In the genomic region with DNA sequence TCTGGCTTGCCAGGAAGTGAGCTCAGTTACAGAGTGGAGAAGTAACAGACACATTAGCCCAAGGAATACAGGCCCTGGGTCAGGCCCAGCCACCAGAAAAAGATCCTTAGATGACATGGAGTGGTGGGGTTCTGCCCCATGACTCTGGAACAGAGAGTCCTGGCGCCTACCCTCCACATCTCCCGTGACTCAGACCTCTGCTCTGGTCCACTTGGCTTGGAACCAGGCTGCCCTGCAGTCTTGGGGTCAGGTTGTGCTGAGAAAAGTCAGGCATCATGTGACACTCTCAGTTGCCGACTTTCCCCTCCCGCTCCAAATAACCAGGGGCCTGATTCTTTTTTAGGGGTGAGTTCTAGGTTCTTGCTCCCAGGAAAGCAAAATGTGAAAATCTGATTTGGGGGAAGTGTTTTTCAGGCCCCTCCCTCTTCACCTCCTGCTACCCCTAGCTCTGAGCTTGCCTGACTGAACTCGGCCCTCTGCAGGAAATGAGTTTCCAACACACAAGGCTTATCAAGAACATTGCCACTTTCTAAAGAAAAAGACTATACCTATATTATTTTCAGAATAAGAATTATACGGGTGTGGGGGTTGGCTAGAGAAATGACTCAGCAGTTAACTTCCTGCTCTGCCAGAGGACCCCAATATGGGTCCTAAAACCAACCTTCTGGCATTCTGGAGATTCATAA, we compare ENCODE assay signal across 9 mouse cellular contexts. TPM values are rescaled to one million over a fixed set of nuclear protein-coding genes. Genes with fewer than 3 reads are reported as not detected.
A peak's percentile ranks its signal among the peaks of the same experiment; 100 is the strongest.
DNase-seq lines count a peak whose midpoint lies in the region; ATAC-seq and TF ChIP-seq lines count a peak whose summit lies in the region.
"Had no signal": no experiment of that assay in that cellular context is flagged by ENCODE, and none has a peak within 500 bp of the region (broad histone marks: within the 10 kb centered on the region; RNA-seq: fewer than 3 reads in every experiment).

No protein-coding gene starts in this region.

- TF ChIP-seq POLR2A in thymus, adult 2 months (IDR thresholded peaks at IDR 0.05; ENCODE audit: control insufficient read depth, extremely low read depth, insufficient read depth, low read length, poor library complexity): no peak

- H3K9ac ChIP-seq in intestine, postnatal 0 days (ENCODE audit: low read depth, low read length): no peak overlapping the region
- no peak overlapping the region for H3K9ac ChIP-seq in stomach, postnatal 0 days (ENCODE audit: low read length)

- H3K4me3 ChIP-seq in thymus, adult 2 months (ENCODE audit: control insufficient read depth, insufficient read depth, low read length): no peak overlapping the region
- no peak overlapping the region for H3K4me3 ChIP-seq in intestine, postnatal 0 days (ENCODE audit: low read depth, low read length)
- no peak overlapping the region for H3K4me3 ChIP-seq in stomach, postnatal 0 days (ENCODE audit: low read depth, low read length)

- peak overlapping the region; percentile 25; the same call in 1 of the 2 replicates for H3K27ac ChIP-seq in thymus, adult 2 months (ENCODE audit: control insufficient read depth, insufficient read depth, low read length)
- peak overlapping the region; percentile 75 for H3K27ac ChIP-seq in intestine, postnatal 0 days (ENCODE audit: low read depth, low read length)
- H3K27ac ChIP-seq in stomach, postnatal 0 days (replicated peaks): peak overlapping the region; percentile 45; the same call in 1 of the 2 replicates

- peak; percentile 62 for ATAC-seq in intestine, postnatal 0 days
- ATAC-seq in stomach, postnatal 0 days (ENCODE audit: low FRiP score, low TSS enrichment): no peak; the same call in 1 of the 2 replicates
- ATAC-seq: midbrain, embryonic 16.5 days had no signal

- H3K4me1 ChIP-seq in thymus, adult 2 months (replicated peaks; ENCODE audit: control insufficient read depth, insufficient read depth, low read length): peaks cover 12% of the 10 kb centered on the region
- no peaks in the 10 kb centered on the region for H3K4me1 ChIP-seq in intestine, postnatal 0 days (replicated peaks; ENCODE audit: control insufficient read depth, insufficient read depth, low read length)
- H3K4me1 ChIP-seq in stomach, postnatal 0 days (replicated peaks; ENCODE audit: control insufficient read depth, insufficient read depth): no peaks in the 10 kb centered on the region; the same call in 1 of the 2 replicates

- WGBS in thymus, adult 2 months: 31% methylated on average over 6 of the region's 6 CpGs
- WGBS in intestine, postnatal 0 days: 39% methylated on average over 6 of the region's 6 CpGs
- 47% methylated on average over 6 of the region's 6 CpGs for WGBS in stomach, postnatal 0 days

- no peaks in the 10 kb centered on the region for H3K27me3 ChIP-seq in thymus, adult 2 months (ENCODE audit: control insufficient read depth, insufficient read depth, low read length)
- H3K27me3 ChIP-seq in intestine, postnatal 0 days (replicated peaks; ENCODE audit: control insufficient read depth, insufficient read depth, low read length): no peaks in the 10 kb centered on the region
- no peaks in the 10 kb centered on the region for H3K27me3 ChIP-seq in stomach, postnatal 0 days (ENCODE audit: control insufficient read depth, insufficient read depth, low read length)

- H3K9me3 ChIP-seq in intestine, postnatal 0 days (ENCODE audit: control insufficient read depth): no peaks in the 10 kb centered on the region
- no peaks in the 10 kb centered on the region for H3K9me3 ChIP-seq in stomach, postnatal 0 days (ENCODE audit: control insufficient read depth, low read length)

- no peak for TF ChIP-seq EP300 in stomach, postnatal 0 days (optimal IDR thresholded peaks at IDR 0.05)

- DNase-seq in thymus, adult 2 months: no peak
- DNase-seq in thymus, postnatal 10 days (ENCODE audit: low spot score in 2 of 2): no peak
- peak; percentile 68 to 85 for DNase-seq in adrenal gland, postnatal 36 days
- peak; percentile 47 for DNase-seq in stomach, postnatal 0 days (ENCODE audit: low spot score)
- DNase-seq in left cerebral cortex, adult 11 months (ENCODE audit: low spot score): no peak
- DNase-seq in frontal cortex, postnatal 10 days (ENCODE audit: low spot score in 2 of 2): no peak
- DNase-seq in cerebellum, postnatal 14 days: no peak

- H3K4me2 ChIP-seq in intestine, postnatal 0 days (replicated peaks; ENCODE audit: low read depth): no peak overlapping the region
- H3K4me2 ChIP-seq in stomach, postnatal 0 days (replicated peaks; ENCODE audit: low read depth): no peak overlapping the region

- TF ChIP-seq CTCF in thymus, adult 2 months (IDR thresholded peaks at IDR 0.05; ENCODE audit: borderline replicate concordance, control insufficient read depth, extremely low read depth, insufficient read depth, low read length, poor library complexity): no peak
- TF ChIP-seq CTCF in intestine, postnatal 0 days (IDR thresholded peaks at IDR 0.05; ENCODE audit: low read depth): no peak
- no peak for TF ChIP-seq CTCF in stomach, postnatal 0 days (IDR thresholded peaks at IDR 0.05; ENCODE audit: low read depth)

- peaks cover 10% of the 10 kb centered on the region for H3K36me3 ChIP-seq in thymus, adult 2 months (ENCODE audit: control insufficient read depth, insufficient read depth, low read length)
- H3K36me3 ChIP-seq in intestine, postnatal 0 days (ENCODE audit: control insufficient read depth, insufficient read depth): no peaks in the 10 kb centered on the region
- no peaks in the 10 kb centered on the region for H3K36me3 ChIP-seq in stomach, postnatal 0 days (ENCODE audit: control insufficient read depth, insufficient read depth, low read length)

RNA-seq across cellular contexts. Expression of a gene that starts 8.1 kb away (rescaled TPM):
- 2,301 and 2,384 TPM in 2 replicates for polyA plus RNA-seq in thymus, adult 2 months (2012; rRNA removed)
- total RNA-seq in adrenal gland, postnatal 36 days (2021): 1,000 to 10,000 TPM; 1,237 to 1,515 TPM
- 2,405 and 2,440 TPM in 2 replicates for polyA plus RNA-seq in intestine, postnatal 0 days (2015; fragmentation: Nextera tagmentation; extraction: Ambion mirVana)
- polyA plus RNA-seq in stomach, postnatal 0 days (2015; fragmentation: Nextera tagmentation; extraction: Ambion mirVana): 1,850 and 1,934 TPM in 2 replicates

RNA-seq across cellular contexts. Expression of a gene that starts 15.2 kb away (rescaled TPM):
- 95.4 and 96.0 TPM in 2 replicates for polyA plus RNA-seq in thymus, adult 2 months (2012; rRNA removed)
- 1 to 10 TPM; 2.0 to 3.7 TPM for total RNA-seq in adrenal gland, postnatal 36 days (2021)
- 6.0 and 6.3 TPM in 2 replicates for polyA plus RNA-seq in intestine, postnatal 0 days (2015; fragmentation: Nextera tagmentation; extraction: Ambion mirVana)
- 9.6 and 11.0 TPM in 2 replicates for polyA plus RNA-seq in stomach, postnatal 0 days (2015; fragmentation: Nextera tagmentation; extraction: Ambion mirVana)

RNA-seq across cellular contexts. Expression of a gene that starts 20.0 kb away (rescaled TPM):
- polyA plus RNA-seq in thymus, adult 2 months (2012; rRNA removed): 12.9 and 13.7 TPM in 2 replicates
- total RNA-seq in adrenal gland, postnatal 36 days (2021): 10 to 100 TPM; 30.2 to 37.2 TPM
- 54.9 and 55.2 TPM in 2 replicates for polyA plus RNA-seq in intestine, postnatal 0 days (2015; fragmentation: Nextera tagmentation; extraction: Ambion mirVana)
- 17.8 and 18.6 TPM in 2 replicates for polyA plus RNA-seq in stomach, postnatal 0 days (2015; fragmentation: Nextera tagmentation; extraction: Ambion mirVana)

Comparison
In these comparisons a context has a peak if more than half of its experiments do, and no peak if none do; other contexts are left out.
1. DNase-seq: peak in adrenal gland, postnatal 36 days (2 of 2) and stomach, postnatal 0 days (single experiment); none in thymus, adult 2 months (single experiment), thymus, postnatal 10 days (0 of 2), left cerebral cortex, adult 11 months (single experiment), frontal cortex, postnatal 10 days (0 of 2) and cerebellum, postnatal 14 days (0 of 2).
2. H3K27ac ChIP-seq: peak in every context shown above with its lines; median percentile 75 in intestine, postnatal 0 days; 45 in stomach, postnatal 0 days; 25 in thymus, adult 2 months.